Mouse (Mus musculus): Measurements from ENCODE around the gene Zcchc2. TPM values are rescaled to one million over a fixed set of nuclear protein-coding genes. Genes with fewer than 3 reads are reported as not detected.

Gene Zcchc2
- polyA plus RNA-seq, 1 experiment, result 5.9 TPM

DNA sequence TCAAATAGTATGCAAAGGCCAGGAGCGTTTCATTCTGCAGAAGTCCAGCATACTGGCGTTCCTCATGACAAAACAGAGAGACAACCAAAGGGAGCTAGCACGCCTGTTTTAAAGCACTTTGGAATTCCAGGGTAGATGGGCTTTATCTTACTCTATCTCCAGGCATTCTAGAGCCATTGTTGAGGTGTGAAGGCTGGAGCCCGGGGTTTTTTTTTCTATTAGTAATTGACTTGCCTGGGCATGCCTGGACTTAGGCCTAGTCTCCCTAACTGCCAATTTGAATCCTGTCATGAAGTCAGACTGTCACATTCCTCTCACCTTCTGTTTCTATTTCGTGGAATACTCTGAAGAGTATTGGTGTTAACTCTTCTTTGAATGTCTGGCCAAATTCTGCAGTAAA, 68.1 kb downstream of the Zcchc2 start:
- H3K36me3 ChIP-seq (ENCODE audit: control insufficient read depth, insufficient read depth), result no peaks in the 10 kb centered on the region
- H3K27me3 ChIP-seq (ENCODE audit: control insufficient read depth, insufficient read depth, insufficient read length), result no peaks in the 10 kb centered on the region
- TF ChIP-seq USF1 (IDR thresholded peaks at IDR 0.05; ENCODE audit: low read depth) (no peak), CTCF (IDR thresholded peaks at IDR 0.05; ENCODE audit: control insufficient read depth, insufficient read depth, insufficient read length) (no peak), CEBPB (IDR thresholded peaks at IDR 0.05; ENCODE audit: low read depth) (no peak), MYOD1 (IDR thresholded peaks at IDR 0.05; ENCODE audit: control insufficient read depth, insufficient read length, low read depth) (no peak), FOSL1 (IDR thresholded peaks at IDR 0.05; ENCODE audit: insufficient read depth, low read length, poor library complexity, severe bottlenecking) (no peak)
- no peak overlapping the region for H3ac ChIP-seq (ENCODE audit: control insufficient read depth, insufficient read length, low read depth)
- no peaks in the 10 kb centered on the region for H3K79me3 ChIP-seq (ENCODE audit: low read depth)
- no peaks in the 10 kb centered on the region for H3K79me2 ChIP-seq (ENCODE audit: control insufficient read depth, insufficient read depth)
- H3K4me3 ChIP-seq (ENCODE audit: insufficient read depth, poor library complexity, severe bottlenecking), result no peak overlapping the region

DNA sequence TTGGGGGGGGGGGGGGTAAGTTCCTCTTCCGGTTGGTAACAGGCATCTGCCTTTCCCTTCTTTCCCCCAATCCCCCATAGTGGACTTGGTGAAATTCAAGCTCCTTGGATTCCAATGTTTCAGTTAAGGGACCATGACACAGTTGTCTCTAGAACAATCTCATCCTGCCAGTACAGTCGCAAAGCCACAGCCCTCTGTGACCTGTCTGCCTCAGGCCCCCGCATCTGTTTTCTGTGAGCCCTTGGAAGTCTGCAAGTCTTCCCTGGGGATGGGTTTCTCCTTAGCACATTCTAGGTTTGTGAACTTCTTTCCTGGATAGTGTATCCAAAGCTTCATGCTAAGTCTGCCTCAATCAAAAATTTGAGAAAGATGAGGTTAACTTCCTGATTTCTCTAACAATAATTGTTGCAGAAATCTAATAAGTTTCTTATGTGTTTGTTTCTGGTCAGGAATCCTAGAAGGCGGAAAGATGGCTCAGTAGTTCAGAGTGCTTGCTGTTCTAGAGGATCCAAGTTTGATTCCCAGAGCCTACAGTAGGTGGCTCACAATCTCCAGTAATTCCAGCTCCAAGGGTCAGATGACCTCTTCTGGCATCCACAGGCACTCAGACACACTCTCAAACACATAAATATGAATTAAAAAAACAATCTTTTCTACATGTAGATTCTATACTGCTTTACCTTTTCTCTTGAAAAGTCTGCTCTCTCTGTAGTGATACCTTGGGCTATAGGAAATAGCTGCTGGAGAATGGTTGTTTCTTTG, 69.5 kb downstream of the Zcchc2 start:
- Histone ChIP-seq H3ac (ENCODE audit: control insufficient read depth, insufficient read length, low read depth) (no peak overlapping the region), H3K27me3 (ENCODE audit: control insufficient read depth, insufficient read depth, insufficient read length) (no peaks in the 10 kb centered on the region), H3K36me3 (ENCODE audit: control insufficient read depth, insufficient read depth) (no peaks in the 10 kb centered on the region), H3K4me3 (ENCODE audit: insufficient read depth, poor library complexity, severe bottlenecking) (no peak overlapping the region), H3K79me2 (ENCODE audit: control insufficient read depth, insufficient read depth) (no peaks in the 10 kb centered on the region), H3K79me3 (ENCODE audit: low read depth) (no peaks in the 10 kb centered on the region)
- TF ChIP-seq USF1 (IDR thresholded peaks at IDR 0.05; ENCODE audit: low read depth) (no peak), CEBPB (IDR thresholded peaks at IDR 0.05; ENCODE audit: low read depth) (no peak), MAX (IDR thresholded peaks at IDR 0.05) (no peak), CTCF (IDR thresholded peaks at IDR 0.05; ENCODE audit: control insufficient read depth, insufficient read depth, insufficient read length) (no peak), MYOD1 (IDR thresholded peaks at IDR 0.05; ENCODE audit: control insufficient read depth, insufficient read length, low read depth) (no peak), MYOG (IDR thresholded peaks at IDR 0.05; ENCODE audit: control insufficient read depth, extremely low read depth, insufficient read length) (no peak), FOSL1 (IDR thresholded peaks at IDR 0.05; ENCODE audit: insufficient read depth, low read length, poor library complexity, severe bottlenecking) (no peak)

DNA sequence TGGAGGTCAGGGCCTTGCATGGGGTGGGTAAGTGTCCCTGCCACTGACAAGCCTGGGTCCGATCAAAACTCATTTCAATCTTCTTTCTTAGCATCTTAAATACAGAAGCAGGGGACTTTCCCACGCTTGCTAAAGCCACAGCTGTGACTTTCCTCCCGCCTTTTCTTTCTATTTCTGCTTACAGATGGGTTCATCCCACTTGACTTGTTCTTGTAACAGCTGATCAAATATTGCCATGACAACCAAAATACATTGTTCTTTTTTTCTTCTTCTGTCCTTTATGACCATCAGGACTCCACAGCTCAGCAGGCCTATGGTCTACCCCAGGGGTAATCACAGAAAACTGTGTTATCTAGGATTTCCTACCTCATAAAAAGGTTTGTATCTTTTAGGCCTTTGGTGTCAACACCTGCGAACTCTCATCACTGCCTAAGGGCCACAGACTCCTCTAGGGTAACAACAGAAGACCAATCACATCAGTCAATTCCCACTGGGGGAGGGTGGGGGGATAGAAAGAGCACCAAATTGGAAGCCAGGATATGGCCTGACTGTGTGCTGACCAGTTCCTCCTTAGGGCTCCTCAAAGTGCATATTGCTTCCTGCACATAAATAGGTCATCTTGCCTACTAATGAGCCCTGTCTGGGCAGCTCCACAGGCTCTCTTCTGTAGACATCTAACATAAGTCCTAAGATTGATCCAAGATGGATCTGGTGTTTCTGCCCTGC, 71.1 kb downstream of the Zcchc2 start:
- TF ChIP-seq MYOG (IDR thresholded peaks at IDR 0.05; ENCODE audit: control insufficient read depth, extremely low read depth, insufficient read length), result no peak
- no peak for TF ChIP-seq CTCF (IDR thresholded peaks at IDR 0.05; ENCODE audit: control insufficient read depth, insufficient read depth, insufficient read length)
- no peak for TF ChIP-seq MYOD1 (IDR thresholded peaks at IDR 0.05; ENCODE audit: control insufficient read depth, insufficient read length, low read depth)
- H3K79me2 ChIP-seq (ENCODE audit: control insufficient read depth, insufficient read depth), result no peaks in the 10 kb centered on the region
- no peaks in the 10 kb centered on the region for H3K27me3 ChIP-seq (ENCODE audit: control insufficient read depth, insufficient read depth, insufficient read length)
- no peak overlapping the region for H3ac ChIP-seq (ENCODE audit: control insufficient read depth, insufficient read length, low read depth)
- no peaks in the 10 kb centered on the region for H3K79me3 ChIP-seq (ENCODE audit: low read depth)
- no peaks in the 10 kb centered on the region for H3K36me3 ChIP-seq (ENCODE audit: control insufficient read depth, insufficient read depth)
- H3K4me3 ChIP-seq (ENCODE audit: insufficient read depth, poor library complexity, severe bottlenecking), result no peak overlapping the region

DNA sequence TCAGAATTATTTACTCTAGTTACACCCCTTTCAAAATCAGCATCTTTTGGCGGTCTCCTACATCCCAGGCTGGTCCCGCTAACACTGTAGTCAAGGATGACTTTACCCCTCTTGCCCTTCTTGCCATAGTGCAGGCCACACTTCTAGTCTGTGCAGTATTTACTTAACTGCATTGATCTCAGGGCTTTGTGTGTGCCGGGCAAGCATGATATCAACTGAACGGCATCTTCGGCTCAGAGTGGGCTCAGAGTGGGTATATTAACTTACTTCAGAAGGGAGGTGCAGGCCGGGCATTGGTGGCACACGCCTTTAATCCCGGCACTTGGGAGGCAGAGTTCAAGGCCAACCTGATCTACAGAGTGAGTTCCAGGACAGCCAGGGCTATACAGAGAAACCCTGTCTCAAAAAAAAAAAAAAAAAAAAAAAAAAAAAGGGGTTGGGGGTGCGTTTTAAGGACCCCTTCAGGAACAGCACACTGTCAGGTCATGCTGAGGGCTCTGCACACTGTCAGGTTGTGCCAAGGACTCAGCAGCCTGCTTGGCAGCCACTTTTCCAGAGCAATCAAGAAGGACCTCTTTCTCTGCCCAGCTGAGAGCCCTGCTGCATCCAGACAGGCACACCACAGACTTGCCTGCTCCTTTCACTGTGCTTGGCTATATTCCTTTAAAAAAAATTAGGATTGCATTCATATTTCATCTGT, 72.8 kb downstream of the Zcchc2 start:
- no peaks in the 10 kb centered on the region for H3K36me3 ChIP-seq (ENCODE audit: control insufficient read depth, insufficient read depth)
- no peak overlapping the region for H3K4me3 ChIP-seq (ENCODE audit: insufficient read depth, poor library complexity, severe bottlenecking)
- H3K79me2 ChIP-seq (ENCODE audit: control insufficient read depth, insufficient read depth), result no peaks in the 10 kb centered on the region
- H3K79me3 ChIP-seq (ENCODE audit: low read depth), result no peaks in the 10 kb centered on the region
- no peaks in the 10 kb centered on the region for H3K27me3 ChIP-seq (ENCODE audit: control insufficient read depth, insufficient read depth, insufficient read length)
- TF ChIP-seq CTCF (IDR thresholded peaks at IDR 0.05; ENCODE audit: control insufficient read depth, insufficient read depth, insufficient read length) (no peak), USF1 (IDR thresholded peaks at IDR 0.05; ENCODE audit: low read depth) (no peak), MAX (IDR thresholded peaks at IDR 0.05) (no peak), FOSL1 (IDR thresholded peaks at IDR 0.05; ENCODE audit: insufficient read depth, low read length, poor library complexity, severe bottlenecking) (no peak), MYOG (IDR thresholded peaks at IDR 0.05; ENCODE audit: control insufficient read depth, extremely low read depth, insufficient read length) (no peak), CEBPB (IDR thresholded peaks at IDR 0.05; ENCODE audit: low read depth) (no peak), MYOD1 (IDR thresholded peaks at IDR 0.05; ENCODE audit: control insufficient read depth, insufficient read length, low read depth) (no peak)
- no peak overlapping the region for H3ac ChIP-seq (ENCODE audit: control insufficient read depth, insufficient read length, low read depth)

DNA sequence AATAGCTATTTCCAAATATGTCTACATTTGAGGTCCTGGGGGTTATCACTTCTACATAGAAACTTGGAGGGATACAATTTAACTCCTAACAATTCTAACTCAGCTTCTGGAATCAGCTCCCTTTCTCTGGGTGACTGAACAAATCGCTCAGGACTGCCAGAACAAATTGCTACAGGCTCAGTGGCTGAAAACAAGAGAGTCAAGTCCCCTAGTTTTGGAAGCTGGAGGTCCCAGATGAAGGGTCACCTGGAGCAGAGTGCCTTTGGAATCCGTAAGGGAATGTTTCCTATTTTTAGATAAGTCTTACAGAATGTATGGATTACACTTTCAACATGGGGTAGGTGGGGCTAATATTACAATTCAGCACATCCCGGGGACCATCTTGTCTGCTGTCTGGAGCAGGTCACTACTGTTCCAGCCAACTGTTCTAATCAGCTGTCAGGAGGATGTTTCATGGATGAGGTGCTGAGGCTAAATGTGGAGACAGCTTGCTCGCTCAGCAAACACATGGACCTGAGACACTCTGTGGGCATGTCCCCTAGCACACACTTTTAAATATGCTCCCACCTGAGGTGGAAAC, 73.5 kb downstream of the Zcchc2 start:
- TF ChIP-seq CTCF (IDR thresholded peaks at IDR 0.05; ENCODE audit: control insufficient read depth, insufficient read depth, insufficient read length), result no peak
- no peak for TF ChIP-seq USF1 (IDR thresholded peaks at IDR 0.05; ENCODE audit: low read depth)
- TF ChIP-seq CEBPB (IDR thresholded peaks at IDR 0.05; ENCODE audit: low read depth), result no peak
- TF ChIP-seq FOSL1 (IDR thresholded peaks at IDR 0.05; ENCODE audit: insufficient read depth, low read length, poor library complexity, severe bottlenecking), result no peak
- TF ChIP-seq MYOG (IDR thresholded peaks at IDR 0.05; ENCODE audit: control insufficient read depth, extremely low read depth, insufficient read length), result no peak
- TF ChIP-seq MAX (IDR thresholded peaks at IDR 0.05), result no peak
- no peak for TF ChIP-seq MYOD1 (IDR thresholded peaks at IDR 0.05; ENCODE audit: control insufficient read depth, insufficient read length, low read depth)
- Histone ChIP-seq H3K4me3 (ENCODE audit: insufficient read depth, poor library complexity, severe bottlenecking) (no peak overlapping the region), H3K79me3 (ENCODE audit: low read depth) (no peaks in the 10 kb centered on the region), H3K36me3 (ENCODE audit: control insufficient read depth, insufficient read depth) (no peaks in the 10 kb centered on the region), H3K27me3 (ENCODE audit: control insufficient read depth, insufficient read depth, insufficient read length) (no peaks in the 10 kb centered on the region), H3ac (ENCODE audit: control insufficient read depth, insufficient read length, low read depth) (no peak overlapping the region), H3K79me2 (ENCODE audit: control insufficient read depth, insufficient read depth) (no peaks in the 10 kb centered on the region)
